Mouse (Mus musculus) frontal cortex, postnatal 14 days (tissue): ENCODE measurements around the gene Agbl4.

Experiments
- DNase-seq, 2 experiments: peaks; one replicate each; pipeline ENCODE4 v3.0.0; 2022; ENCODE audit warnings: low spot score in 2 of 2

Agbl4 gene

GRCm38 (mm10) chr4:111280936-111281335, 883.5 kb downstream of the Agbl4 start:
- DNase-seq, result no peak

DNA sequence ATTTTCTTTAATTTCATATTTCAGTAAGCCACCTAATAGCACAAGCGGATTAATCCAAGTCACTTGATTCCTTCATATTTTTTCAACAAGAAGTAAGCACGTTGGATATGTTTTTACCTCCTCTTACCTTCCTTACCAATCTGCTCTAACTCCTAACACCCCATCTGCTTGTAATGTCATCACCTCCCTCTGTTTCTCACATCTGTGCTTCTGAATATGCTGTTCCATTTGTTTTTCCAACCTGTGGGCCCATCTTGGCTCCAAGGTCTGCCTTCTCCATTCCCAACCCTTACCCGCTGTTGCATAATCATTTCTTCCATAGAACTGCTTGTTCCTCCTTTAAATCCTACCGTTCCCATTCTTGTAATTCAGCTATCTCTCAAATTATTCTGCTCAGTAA, 884.4 kb downstream of the Agbl4 start:
- DNase-seq, result no peak

- no peak for DNase-seq
These were observed 887.2 kb downstream of the Agbl4 start for GRCm38 (mm10) chr4:111284625-111285024.

DNA sequence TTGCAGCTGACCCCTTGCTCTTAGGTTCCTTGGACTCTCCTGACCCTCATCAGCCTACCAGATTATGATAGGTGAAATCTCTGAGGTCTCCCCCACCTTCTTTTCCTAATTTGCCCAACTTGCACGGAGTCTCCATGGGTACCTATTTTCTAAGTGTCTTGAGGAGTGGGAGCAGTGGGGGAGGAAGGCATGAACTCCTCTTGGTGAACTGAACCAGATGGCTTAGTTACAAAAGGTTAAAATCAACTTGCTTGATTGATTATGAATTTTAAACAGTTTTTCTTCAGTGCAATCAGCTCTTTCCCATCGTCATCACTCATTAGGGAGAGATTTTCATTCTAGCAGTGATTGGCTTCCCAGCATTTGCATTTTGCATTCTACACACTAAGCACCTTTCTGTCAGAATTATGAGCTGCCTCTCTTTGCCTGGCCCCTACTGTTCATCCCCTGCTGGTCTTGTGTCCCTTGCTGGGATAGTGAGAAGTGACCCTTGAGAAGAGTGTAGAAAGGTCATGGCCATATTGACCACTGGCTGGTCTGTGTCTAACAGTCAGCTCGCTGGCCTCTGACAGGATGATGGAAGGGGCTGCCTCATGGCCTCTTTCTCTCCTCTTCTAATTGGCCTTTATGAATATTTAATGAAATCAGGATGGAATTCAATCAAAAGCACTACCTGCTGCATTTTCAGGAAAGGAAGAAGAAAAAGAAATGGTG, 897.2 kb downstream of the Agbl4 start:
- no peak for DNase-seq

DNA sequence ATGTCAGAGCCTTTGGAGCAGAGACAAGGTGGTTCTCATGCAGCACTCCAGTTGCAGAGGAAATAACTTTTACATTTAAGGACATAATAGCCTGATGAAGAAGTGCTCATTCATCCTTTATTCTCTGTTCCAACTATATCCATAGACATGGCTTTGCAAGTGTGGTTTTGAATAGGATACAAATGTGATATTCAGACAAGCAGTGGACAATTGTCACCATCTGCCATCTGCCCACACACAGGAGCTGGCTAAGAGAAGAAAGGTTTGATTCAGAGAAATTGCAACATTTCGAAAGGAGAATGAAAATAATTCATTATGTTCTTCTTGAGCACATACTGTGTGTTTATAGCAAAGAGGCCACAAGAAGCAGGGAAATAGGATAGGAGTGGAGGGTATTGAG, 909.1 kb downstream of the Agbl4 start:
- DNase-seq, result no peak

- DNase-seq, result no peak
These were observed 909.7 kb downstream of the Agbl4 start for GRCm38 (mm10) chr4:111307166-111307565.

DNA sequence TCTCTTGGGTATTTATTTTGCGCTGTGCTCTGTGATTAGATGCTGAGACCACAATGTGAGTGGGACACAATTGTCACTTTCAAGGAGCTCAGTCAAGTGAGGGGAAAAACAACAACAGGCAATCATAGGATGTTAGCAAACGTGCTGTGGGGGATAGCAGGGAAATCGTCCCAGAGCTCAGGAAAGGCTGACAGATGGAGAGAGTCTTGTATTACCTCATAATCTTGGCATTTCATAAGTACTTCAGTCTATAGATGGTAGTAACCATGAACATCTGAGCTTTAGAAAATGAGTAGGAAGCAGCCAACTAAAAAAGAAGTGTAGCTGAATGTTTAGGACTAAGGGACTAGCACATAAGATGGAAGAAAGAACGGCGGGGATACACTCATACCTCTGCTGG, 910.2 kb downstream of the Agbl4 start:
- DNase-seq, result no peak

DNA sequence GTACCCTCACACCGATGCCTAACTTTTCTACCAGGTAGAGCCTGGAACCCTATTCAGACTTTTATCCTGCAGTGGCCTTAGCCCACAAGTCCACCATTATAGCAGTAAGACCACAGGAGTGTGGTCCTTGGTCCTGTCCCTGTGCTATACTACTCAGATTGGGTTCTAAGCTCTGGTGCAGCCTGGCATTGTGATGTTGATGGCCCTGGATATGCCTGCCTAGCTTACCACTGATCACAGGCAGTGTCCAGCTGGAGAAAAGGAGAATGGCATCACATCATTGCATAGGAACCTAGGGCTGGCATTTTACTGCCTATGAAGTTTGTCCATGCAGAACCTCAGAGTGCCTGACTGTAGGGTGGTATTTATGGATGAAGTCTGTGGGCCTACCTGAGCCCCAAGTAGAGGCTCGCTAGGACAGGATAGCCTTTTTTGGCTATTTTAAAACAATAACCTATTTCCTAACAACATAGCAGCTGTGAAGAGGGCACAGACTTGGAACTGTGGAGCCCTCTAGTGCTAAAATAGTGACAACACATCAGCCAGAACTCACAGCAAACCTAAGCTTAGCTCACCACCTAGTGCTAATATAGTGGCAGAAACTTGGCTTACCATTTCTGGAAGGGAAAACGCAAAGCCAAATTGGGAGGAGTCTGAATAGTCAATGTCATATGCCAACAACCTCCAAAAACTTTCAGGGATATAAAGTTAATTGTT, 911.3 kb downstream of the Agbl4 start:
- no peak for DNase-seq

DNA sequence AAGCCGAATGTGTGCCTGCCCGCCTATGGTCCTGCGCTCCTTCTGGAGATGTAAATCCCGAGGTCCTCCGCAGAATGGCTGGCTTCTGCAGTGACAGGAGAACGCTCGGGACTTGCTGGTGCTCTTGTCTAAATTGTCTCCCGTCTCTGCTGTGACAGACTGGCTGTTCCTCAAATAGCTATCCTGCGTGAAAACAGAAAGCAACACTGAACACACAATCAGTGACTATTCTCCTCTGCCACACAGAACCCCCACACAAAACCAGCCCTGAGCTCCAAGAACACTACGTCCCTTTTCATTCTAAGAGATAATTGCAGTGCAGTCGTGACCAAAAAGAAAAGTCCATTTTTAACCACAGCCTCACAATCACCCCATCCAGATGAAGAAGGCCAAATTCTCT, 929.6 kb downstream of the Agbl4 start:
- DNase-seq, result peak; percentile 47 to 61

DNA sequence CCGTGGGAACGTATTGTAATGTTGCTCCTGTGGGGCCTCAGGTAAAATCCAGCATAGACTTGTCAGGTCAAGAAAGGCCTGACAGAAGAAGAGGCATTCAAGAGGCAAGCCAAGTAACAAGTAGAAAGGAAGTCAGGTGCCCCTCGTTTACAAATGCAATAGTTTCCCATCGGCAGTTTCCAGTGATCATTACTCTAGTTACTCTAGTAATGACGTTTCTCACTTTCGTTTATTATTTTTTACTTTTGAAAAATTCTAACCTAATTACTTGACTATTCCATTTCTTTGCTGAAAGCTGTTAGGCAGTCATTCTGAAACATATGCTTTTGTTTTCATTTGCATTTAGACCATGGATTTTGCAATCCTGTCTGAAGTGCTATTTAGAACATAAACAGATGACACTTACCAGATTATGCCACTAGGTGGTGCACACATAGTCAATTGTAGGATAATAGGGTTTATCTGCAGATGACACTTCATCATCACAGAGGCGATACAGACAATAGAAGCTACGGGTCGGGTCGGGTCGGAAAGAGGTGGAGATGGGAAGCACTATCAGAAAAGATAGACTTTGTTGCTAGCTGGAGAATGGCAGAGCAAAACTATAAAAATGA, 930.4 kb downstream of the Agbl4 start:
- DNase-seq, result no peak

GRCm38 (mm10) chr4:111329501-111329900, 932.0 kb downstream of the Agbl4 start:
- DNase-seq, result no peak

DNA sequence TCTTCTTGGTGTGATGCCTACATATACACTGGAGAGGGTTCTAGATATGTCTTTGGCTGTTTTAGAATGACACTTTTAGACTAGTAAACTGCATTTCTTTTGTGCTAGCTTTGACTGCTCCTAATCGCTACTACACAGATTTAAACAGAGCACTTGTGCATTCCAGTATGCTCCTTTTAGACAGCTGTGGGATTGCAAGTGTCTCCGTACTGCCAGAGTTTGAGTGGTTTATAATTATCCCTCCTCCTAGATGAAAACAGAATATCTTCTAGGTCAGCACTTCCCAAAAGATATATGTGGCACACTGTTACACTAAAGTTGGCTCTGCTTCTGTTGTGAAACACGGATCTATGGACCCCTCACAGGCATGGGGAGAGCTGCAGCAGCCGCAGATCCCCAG, 935.4 kb downstream of the Agbl4 start:
- no peak for DNase-seq

DNA sequence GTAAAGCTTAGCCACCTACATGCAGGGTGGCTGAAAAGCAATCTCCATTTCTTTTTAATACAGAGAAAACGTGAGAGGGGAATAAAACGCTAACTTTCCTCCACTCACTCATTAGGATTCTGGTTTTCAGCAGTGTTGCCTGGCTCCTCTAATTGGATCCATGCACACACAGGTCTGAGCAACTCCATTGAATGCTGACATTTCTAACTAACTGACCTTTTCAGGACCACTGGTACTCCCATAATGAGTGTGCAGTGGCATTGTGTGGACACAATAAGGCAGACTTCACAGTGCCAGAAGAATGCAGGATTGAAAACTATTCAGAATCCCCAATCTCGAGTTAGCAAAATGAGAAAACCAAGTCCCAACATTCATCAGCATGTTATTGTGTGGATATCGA, 952.5 kb downstream of the Agbl4 start:
- no peak for DNase-seq

- no peak for DNase-seq
These were observed 953.4 kb downstream of the Agbl4 start for GRCm38 (mm10) chr4:111350615-111351525.

GRCm38 (mm10) chr4:111356584-111357115, 959.2 kb downstream of the Agbl4 start:
- DNase-seq, result no peak

GRCm38 (mm10) chr4:111357176-111357575, 959.7 kb downstream of the Agbl4 start:
- DNase-seq, result no peak

DNA sequence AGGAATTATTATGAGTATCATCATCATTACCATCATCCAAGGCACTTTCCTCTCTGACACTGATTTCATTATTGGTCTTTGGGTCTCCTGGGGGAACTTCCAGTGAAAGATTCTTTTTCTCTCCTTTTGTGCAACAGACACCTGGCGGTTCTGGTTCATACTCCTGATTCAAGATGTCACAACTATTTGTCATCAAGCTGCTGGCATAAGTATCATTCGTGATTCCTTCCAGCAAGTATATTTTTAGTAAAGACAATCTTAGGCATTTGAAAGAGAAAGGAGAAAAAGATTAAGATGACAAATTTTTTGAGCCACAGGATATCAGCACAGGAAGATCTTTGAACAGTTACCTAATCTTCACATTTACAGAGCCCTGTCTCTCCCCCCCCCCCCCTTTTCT, 966.7 kb downstream of the Agbl4 start:
- DNase-seq, result no peak

- DNase-seq, result no peak
These were observed 970.3 kb downstream of the Agbl4 start for GRCm38 (mm10) chr4:111367771-111368170.

- DNase-seq, result no peak
These were observed 979.7 kb downstream of the Agbl4 start for GRCm38 (mm10) chr4:111377159-111377558.

DNA sequence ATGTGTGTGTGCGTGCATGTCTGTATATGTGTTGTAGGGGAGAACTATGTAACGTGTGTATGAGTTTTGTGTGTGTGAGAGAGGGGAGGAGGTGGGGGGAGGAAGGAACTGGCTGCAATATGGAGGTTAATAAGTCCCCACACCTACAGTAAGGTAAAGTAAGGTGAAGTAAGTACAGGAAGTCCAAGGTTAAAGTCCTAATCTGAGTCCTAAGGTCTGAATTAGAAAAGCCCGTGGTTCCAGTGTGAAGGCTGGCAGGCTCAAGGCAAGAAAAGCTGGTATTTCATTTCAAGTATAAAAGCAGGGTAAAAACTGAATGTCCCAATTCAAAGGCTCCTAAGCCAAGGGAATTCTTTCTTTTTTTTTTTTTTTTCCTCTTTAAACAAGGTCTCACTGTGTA, 980.6 kb downstream of the Agbl4 start:
- no peak for DNase-seq

GRCm38 (mm10) chr4:111383101-111383500, 985.6 kb downstream of the Agbl4 start:
- no peak for DNase-seq

DNA sequence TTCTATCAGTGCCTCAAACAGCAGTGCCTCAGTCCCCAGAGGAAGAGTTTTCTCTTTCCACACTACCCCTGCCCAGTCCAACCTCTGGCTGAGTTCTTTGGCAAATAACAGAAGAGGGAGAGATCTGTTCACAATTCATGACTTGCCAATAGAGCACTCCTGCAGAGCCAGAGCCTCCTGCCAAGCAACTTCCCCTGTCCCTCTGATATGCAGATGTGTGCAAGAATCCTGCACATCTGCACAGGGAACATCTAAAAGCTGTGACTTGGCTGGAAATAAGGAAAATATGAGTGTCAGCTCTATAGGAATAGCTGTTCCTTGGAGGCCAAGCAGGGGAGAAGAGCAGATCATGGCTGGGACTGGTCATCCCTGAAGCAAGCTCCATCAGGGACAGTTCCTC, 993.3 kb downstream of the Agbl4 start:
- DNase-seq, result no peak
